Mouse (Mus musculus) right cerebral cortex, postnatal 10 days (tissue): ENCODE measurements around the gene Ear14.
"Not testable (repeated sequence)": the region's sequence is repeated elsewhere in the genome, so short reads cannot be mapped to it uniquely, and the experiment has no call there.

ENCODE experiments used
- DNase-seq, 2 experiments: peaks; one replicate each; pipeline ENCODE4 v3.0.0; 2021; ENCODE audit warnings: low spot score in 2 of 2

Gene Ear14

DNA sequence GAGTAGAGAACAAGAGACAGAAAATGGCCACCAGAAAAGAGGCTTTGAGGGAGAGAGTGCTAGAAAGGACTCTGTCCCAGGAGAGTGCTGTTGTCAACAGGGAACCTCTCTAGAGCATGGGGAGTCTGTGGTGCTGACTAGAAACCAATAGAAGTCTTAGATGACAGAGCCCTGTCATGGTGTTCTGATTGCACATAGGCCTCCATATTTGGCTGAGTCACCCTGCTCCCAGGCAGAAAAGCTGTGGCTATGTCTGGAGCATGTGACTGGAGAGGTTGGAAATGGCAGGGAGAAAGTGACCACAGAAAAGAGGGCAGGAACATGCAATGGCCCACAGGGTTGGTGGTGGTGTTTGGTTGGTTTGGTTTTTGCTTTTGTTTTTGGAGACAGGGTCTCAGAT lies 49.0 kb downstream of the Ear14 start:
- DNase-seq, result not testable (repeated sequence)

DNA sequence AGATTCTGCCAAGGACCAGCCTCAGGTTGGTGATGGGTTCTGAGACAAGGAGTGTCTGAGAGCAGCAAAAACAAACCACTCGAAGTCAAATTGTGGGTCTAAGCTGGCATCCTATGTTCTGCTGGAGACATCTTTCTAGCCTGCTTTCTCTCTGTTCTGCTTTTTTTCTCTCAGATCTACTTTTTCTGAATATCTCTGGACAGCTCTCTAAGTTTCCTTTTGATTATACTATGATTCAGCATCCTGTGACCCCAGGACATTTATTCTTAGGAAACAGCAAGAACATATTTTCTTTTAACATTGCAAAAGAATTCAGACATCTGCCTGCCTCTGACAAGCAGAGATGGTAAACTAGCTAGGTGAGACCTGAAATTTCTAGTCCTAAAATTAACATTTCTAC lies 50.4 kb downstream of the Ear14 start:
- no peak for DNase-seq
